Mouse (Mus musculus): ENCODE data around the gene Epha5. TPM values are rescaled to one million over a fixed set of nuclear protein-coding genes. Genes with fewer than 3 reads are reported as not detected.
A peak's percentile ranks its signal among the peaks of the same experiment; 100 is the strongest.

Gene Epha5
- polyA plus RNA-seq, 1 experiment from 2014 or later: 64.1 TPM

GRCm38 (mm10) chr5:84320553-84320952 lies 96.6 kb downstream of the Epha5 start:
- 27% methylated on average over 1 of the region's 1 CpGs for WGBS

GRCm38 (mm10) chr5:84320138-84320537 lies 97.0 kb downstream of the Epha5 start:
- no peaks in the 10 kb centered on the region for H3K27me3 ChIP-seq (ENCODE audit: control insufficient read depth, insufficient read depth, low read depth, low read length)
- H3K4me1 ChIP-seq (ENCODE audit: control insufficient read depth, insufficient read depth, low read length): no peaks in the 10 kb centered on the region; the same call in 1 of the 2 replicates
- no peak overlapping the region for H3K27ac ChIP-seq (ENCODE audit: low read length)
- no peak overlapping the region for H3K4me3 ChIP-seq (ENCODE audit: low read depth, low read length)
- no peaks in the 10 kb centered on the region for H3K36me3 ChIP-seq (ENCODE audit: control insufficient read depth, insufficient read depth, low read length)
- ATAC-seq: no peak
- H3K9me3 ChIP-seq (replicated peaks; ENCODE audit: control insufficient read depth, low read length, poor library complexity, severe bottlenecking): no peaks in the 10 kb centered on the region
- no peak overlapping the region for H3K9ac ChIP-seq (ENCODE audit: low read depth, low read length)
- H3K4me2 ChIP-seq (ENCODE audit: low read length): no peak overlapping the region
- WGBS: 10% methylated on average over 4 of the region's 4 CpGs

More at GRCm38 (mm10) chr5:84320553-84320952, 96.6 kb downstream of the Epha5 start:
- no peak overlapping the region for H3K27ac ChIP-seq (ENCODE audit: low read length)
- no peaks in the 10 kb centered on the region for H3K36me3 ChIP-seq (ENCODE audit: control insufficient read depth, insufficient read depth, low read length)
- no peak overlapping the region for H3K4me2 ChIP-seq (ENCODE audit: low read length)
- H3K27me3 ChIP-seq (ENCODE audit: control insufficient read depth, insufficient read depth, low read depth, low read length): no peaks in the 10 kb centered on the region
- no peak for ATAC-seq
- no peaks in the 10 kb centered on the region for H3K9me3 ChIP-seq (replicated peaks; ENCODE audit: control insufficient read depth, low read length, poor library complexity, severe bottlenecking)
- no peak overlapping the region for H3K9ac ChIP-seq (ENCODE audit: low read depth, low read length)
- H3K4me3 ChIP-seq (ENCODE audit: low read depth, low read length): no peak overlapping the region
- no peaks in the 10 kb centered on the region; the same call in 1 of the 2 replicates for H3K4me1 ChIP-seq (ENCODE audit: control insufficient read depth, insufficient read depth, low read length)

- H3K9ac ChIP-seq (ENCODE audit: low read depth, low read length): no peak overlapping the region
- no peaks in the 10 kb centered on the region for H3K36me3 ChIP-seq (ENCODE audit: control insufficient read depth, insufficient read depth, low read length)
- no peaks in the 10 kb centered on the region for H3K27me3 ChIP-seq (ENCODE audit: control insufficient read depth, insufficient read depth, low read depth, low read length)
- no peak overlapping the region for H3K4me3 ChIP-seq (ENCODE audit: low read depth, low read length)
- no peaks in the 10 kb centered on the region; the same call in 1 of the 2 replicates for H3K4me1 ChIP-seq (ENCODE audit: control insufficient read depth, insufficient read depth, low read length)
- H3K27ac ChIP-seq (ENCODE audit: low read length): no peak overlapping the region
- no peak overlapping the region for H3K4me2 ChIP-seq (ENCODE audit: low read length)
- H3K9me3 ChIP-seq (replicated peaks; ENCODE audit: control insufficient read depth, low read length, poor library complexity, severe bottlenecking): no peaks in the 10 kb centered on the region
- 38% methylated on average over 8 of the region's 8 CpGs for WGBS
- ATAC-seq: peak; percentile 62
Measured at GRCm38 (mm10) chr5:84318814-84319340, 98.3 kb downstream of the Epha5 start.

GRCm38 (mm10) chr5:84317839-84318238 lies 99.3 kb downstream of the Epha5 start:
- Histone ChIP-seq H3K9ac (ENCODE audit: low read depth, low read length) (no peak overlapping the region), H3K4me3 (ENCODE audit: low read depth, low read length) (no peak overlapping the region), H3K27me3 (ENCODE audit: control insufficient read depth, insufficient read depth, low read depth, low read length) (no peaks in the 10 kb centered on the region), H3K4me2 (ENCODE audit: low read length) (no peak overlapping the region), H3K4me1 (ENCODE audit: control insufficient read depth, insufficient read depth, low read length) (no peaks in the 10 kb centered on the region; the same call in 1 of the 2 replicates), H3K27ac (ENCODE audit: low read length) (no peak overlapping the region), H3K36me3 (ENCODE audit: control insufficient read depth, insufficient read depth, low read length) (no peaks in the 10 kb centered on the region), H3K9me3 (replicated peaks; ENCODE audit: control insufficient read depth, low read length, poor library complexity, severe bottlenecking) (no peaks in the 10 kb centered on the region)
- ATAC-seq: no peak
- WGBS: 70% methylated on average over 4 of the region's 4 CpGs

GRCm38 (mm10) chr5:84313619-84314018 lies 103.6 kb downstream of the Epha5 start:
- WGBS: 63% methylated on average over 4 of the region's 4 CpGs

GRCm38 (mm10) chr5:84298878-84299736 lies 118.1 kb downstream of the Epha5 start:
- Histone ChIP-seq H3K27me3 (ENCODE audit: control insufficient read depth, insufficient read depth, low read depth, low read length) (no peaks in the 10 kb centered on the region; the same call in 1 of the 2 replicates), H3K27ac (ENCODE audit: low read length) (no peak overlapping the region), H3K4me2 (ENCODE audit: low read length) (peak overlapping the region; percentile 9; the same call in 1 of the 2 replicates), H3K9me3 (replicated peaks; ENCODE audit: control insufficient read depth, low read length, poor library complexity, severe bottlenecking) (no peaks in the 10 kb centered on the region), H3K9ac (ENCODE audit: low read depth, low read length) (no peak overlapping the region), H3K4me3 (ENCODE audit: low read depth, low read length) (no peak overlapping the region), H3K36me3 (ENCODE audit: control insufficient read depth, insufficient read depth, low read length) (no peaks in the 10 kb centered on the region), H3K4me1 (ENCODE audit: control insufficient read depth, insufficient read depth, low read length) (peaks cover 7% of the 10 kb centered on the region)
- peak; percentile 42; the same call in 1 of the 2 replicates for ATAC-seq
- 9% methylated on average over 8 of the region's 8 CpGs for WGBS

More at GRCm38 (mm10) chr5:84313619-84314018, 103.6 kb downstream of the Epha5 start:
- no peak for ATAC-seq
- H3K36me3 ChIP-seq (ENCODE audit: control insufficient read depth, insufficient read depth, low read length): no peaks in the 10 kb centered on the region
- no peak overlapping the region for H3K27ac ChIP-seq (ENCODE audit: low read length)
- H3K4me2 ChIP-seq (ENCODE audit: low read length): no peak overlapping the region
- H3K27me3 ChIP-seq (ENCODE audit: control insufficient read depth, insufficient read depth, low read depth, low read length): no peaks in the 10 kb centered on the region
- H3K9me3 ChIP-seq (replicated peaks; ENCODE audit: control insufficient read depth, low read length, poor library complexity, severe bottlenecking): no peaks in the 10 kb centered on the region
- H3K4me1 ChIP-seq (ENCODE audit: control insufficient read depth, insufficient read depth, low read length): no peaks in the 10 kb centered on the region; the same call in 1 of the 2 replicates
- H3K9ac ChIP-seq (ENCODE audit: low read depth, low read length): no peak overlapping the region
- no peak overlapping the region for H3K4me3 ChIP-seq (ENCODE audit: low read depth, low read length)

- H3K4me1 ChIP-seq (ENCODE audit: control insufficient read depth, insufficient read depth, low read length): no peaks in the 10 kb centered on the region
- ATAC-seq: no peak
- no peak overlapping the region for H3K4me3 ChIP-seq (ENCODE audit: low read depth, low read length)
- H3K4me2 ChIP-seq (ENCODE audit: low read length): no peak overlapping the region
- H3K9me3 ChIP-seq (replicated peaks; ENCODE audit: control insufficient read depth, low read length, poor library complexity, severe bottlenecking): no peaks in the 10 kb centered on the region
- H3K9ac ChIP-seq (ENCODE audit: low read depth, low read length): no peak overlapping the region
- no peaks in the 10 kb centered on the region for H3K36me3 ChIP-seq (ENCODE audit: control insufficient read depth, insufficient read depth, low read length)
- no peaks in the 10 kb centered on the region for H3K27me3 ChIP-seq (ENCODE audit: control insufficient read depth, insufficient read depth, low read depth, low read length)
- 72% methylated on average over 3 of the region's 3 CpGs for WGBS
- no peak overlapping the region for H3K27ac ChIP-seq (ENCODE audit: low read length)
Measured at GRCm38 (mm10) chr5:84289429-84289977, 127.7 kb downstream of the Epha5 start.

GRCm38 (mm10) chr5:84281290-84282017 lies 135.7 kb downstream of the Epha5 start:
- peak overlapping the region; percentile 27 for H3K4me2 ChIP-seq (ENCODE audit: low read length)
- WGBS: 22% methylated on average over 22 of the region's 22 CpGs
- 0 out of 2 replicates have a peak, but pooled peaks have one; percentile 36 for ATAC-seq
- H3K27me3 ChIP-seq (ENCODE audit: control insufficient read depth, insufficient read depth, low read depth, low read length): no peaks in the 10 kb centered on the region; the same call in 1 of the 2 replicates
- H3K36me3 ChIP-seq (ENCODE audit: control insufficient read depth, insufficient read depth, low read length): no peaks in the 10 kb centered on the region
- H3K4me1 ChIP-seq (ENCODE audit: control insufficient read depth, insufficient read depth, low read length): no peaks in the 10 kb centered on the region
- no peak overlapping the region for H3K4me3 ChIP-seq (ENCODE audit: low read depth, low read length)
- H3K9ac ChIP-seq (ENCODE audit: low read depth, low read length): no peak overlapping the region
- no peaks in the 10 kb centered on the region for H3K9me3 ChIP-seq (replicated peaks; ENCODE audit: control insufficient read depth, low read length, poor library complexity, severe bottlenecking)
- H3K27ac ChIP-seq (ENCODE audit: low read length): no peak overlapping the region
